In genomic region chr3:134611516-134612297, GRCm38 (mm10) we compare ENCODE assay signal across 25 mouse cellular contexts.
DNase-seq lines count a peak whose midpoint lies in the region; ATAC-seq and TF ChIP-seq lines count a peak whose summit lies in the region.
"Had no signal": no experiment of that assay in that cellular context is flagged by ENCODE, and none has a peak within 500 bp of the region (broad histone marks: within the 10 kb centered on the region; RNA-seq: fewer than 3 reads in every experiment).

No protein-coding gene starts in this region.

- dilution Hi-C loops in CH12.LX (cut with MboI; ENCODE audit: extremely low pct_ligation_motif_present, extremely low pct_unique_long_range_greater_than_20kb, low sequenced_read_pairs): no loop called here

- TF ChIP-seq POLR2A in CH12.LX (IDR thresholded peaks at IDR 0.05; ENCODE audit: low read depth, low read length): no peak

- peak; percentile 20; the same call in 1 of the 2 replicates for ATAC-seq in forebrain, postnatal 0 days
- no peak for ATAC-seq in forebrain, embryonic 16.5 days
- peak; percentile 70 for ATAC-seq in midbrain, embryonic 13.5 days
- ATAC-seq in midbrain, embryonic 16.5 days: no peak; the same call in 1 of the 2 replicates
- 0 out of 2 replicates have a peak, but pooled peaks have one; percentile 39 for ATAC-seq in midbrain, embryonic 15.5 days (replicated peaks)
- ATAC-seq: liver, postnatal 0 days had no signal

- no peak for TF ChIP-seq CTCF in forebrain, postnatal 0 days (IDR thresholded peaks at IDR 0.05; ENCODE audit: low read depth)
- no peak for TF ChIP-seq CTCF in CH12.LX (conservative IDR thresholded peaks at IDR 0.05 in 1 of 2, IDR thresholded peaks at IDR 0.05 in 1 of 2; ENCODE audit: low read depth in 2 of 2, low read length in 2 of 2)

- H3K9ac ChIP-seq in forebrain, postnatal 0 days: no peak overlapping the region
- H3K9ac ChIP-seq in forebrain, embryonic 16.5 days (replicated peaks; ENCODE audit: low read depth, low read length): no peak overlapping the region
- H3K9ac ChIP-seq in midbrain, embryonic 13.5 days (replicated peaks): no peak overlapping the region
- no peak overlapping the region for H3K9ac ChIP-seq in midbrain, embryonic 16.5 days (ENCODE audit: low read depth, low read length)
- H3K9ac ChIP-seq in CH12.LX (ENCODE audit: insufficient read depth, low read depth): no peak overlapping the region
- H3K9ac ChIP-seq in midbrain, embryonic 15.5 days: no peak overlapping the region
- H3K9ac ChIP-seq: embryonic facial prominence, embryonic 13.5 days; heart, embryonic 15.5 days; liver, postnatal 0 days had no signal

- H3K4me3 ChIP-seq in forebrain, postnatal 0 days (ENCODE audit: low read depth, low read length): no peak overlapping the region
- no peak overlapping the region for H3K4me3 ChIP-seq in forebrain, embryonic 16.5 days (replicated peaks; ENCODE audit: low read length)
- no peak overlapping the region for H3K4me3 ChIP-seq in midbrain, embryonic 13.5 days (replicated peaks)
- H3K4me3 ChIP-seq in midbrain, embryonic 16.5 days (ENCODE audit: low read depth, low read length): no peak overlapping the region
- no peak overlapping the region for H3K4me3 ChIP-seq in CH12.LX (replicated peaks in 1 of 3; ENCODE audit: low read depth in 2 of 3, low read length in 2 of 3, poor library complexity in 1 of 3)
- no peak overlapping the region for H3K4me3 ChIP-seq in midbrain, embryonic 15.5 days
- H3K4me3 ChIP-seq: embryonic facial prominence, embryonic 13.5 days; heart, embryonic 15.5 days; left cerebral cortex, adult 2 months; limb, embryonic 10.5 days; megakaryocyte, embryonic 14.5 days; myocyte had no signal

- WGBS in forebrain, postnatal 0 days: 60% methylated on average over 5 of the region's 5 CpGs
- 56% methylated on average over 5 of the region's 5 CpGs for WGBS in forebrain, embryonic 16.5 days
- WGBS in midbrain, embryonic 13.5 days: 48% methylated on average over 5 of the region's 5 CpGs
- 44% methylated on average over 5 of the region's 5 CpGs for WGBS in midbrain, embryonic 16.5 days
- 48% methylated on average over 5 of the region's 5 CpGs for WGBS in midbrain, embryonic 15.5 days

- TF ChIP-seq EP300 in CH12.LX (IDR thresholded peaks at IDR 0.05; ENCODE audit: low read length): no peak

- no peaks in the 10 kb centered on the region for H3K4me1 ChIP-seq in forebrain, postnatal 0 days (ENCODE audit: insufficient read depth)
- 0 out of 2 replicates have a peak, but pooled peaks cover 2% of the 10 kb centered on the region for H3K4me1 ChIP-seq in forebrain, embryonic 16.5 days (replicated peaks; ENCODE audit: control insufficient read depth, insufficient read depth, low read length)
- H3K4me1 ChIP-seq in midbrain, embryonic 13.5 days (replicated peaks): peaks cover 11% of the 10 kb centered on the region
- no peaks in the 10 kb centered on the region; the same call in 1 of the 2 replicates for H3K4me1 ChIP-seq in midbrain, embryonic 16.5 days (ENCODE audit: control insufficient read depth, insufficient read depth, low read length)
- 0 out of 4 replicates have a peak, but pooled peaks cover 0 to 3% of the 10 kb centered on the region in 2 experiments for H3K4me1 ChIP-seq in CH12.LX (ENCODE audit: control insufficient read depth in 1 of 2, insufficient read depth in 2 of 2)
- no peaks in the 10 kb centered on the region for H3K4me1 ChIP-seq in midbrain, embryonic 15.5 days
- H3K4me1 ChIP-seq: embryonic facial prominence, embryonic 13.5 days; heart, embryonic 15.5 days; limb, embryonic 10.5 days; megakaryocyte, embryonic 14.5 days had no signal

- no peaks in the 10 kb centered on the region for H3K36me3 ChIP-seq in forebrain, postnatal 0 days (ENCODE audit: insufficient read depth)
- H3K36me3 ChIP-seq in forebrain, embryonic 16.5 days (ENCODE audit: control insufficient read depth, insufficient read depth): no peaks in the 10 kb centered on the region
- no peaks in the 10 kb centered on the region for H3K36me3 ChIP-seq in midbrain, embryonic 13.5 days
- H3K36me3 ChIP-seq in midbrain, embryonic 16.5 days (ENCODE audit: control insufficient read depth, insufficient read depth, low read length): no peaks in the 10 kb centered on the region
- no peaks in the 10 kb centered on the region for H3K36me3 ChIP-seq in CH12.LX (replicated peaks in 1 of 2; ENCODE audit: control insufficient read depth in 1 of 2, insufficient read depth in 1 of 2, low read length in 1 of 2)
- H3K36me3 ChIP-seq in midbrain, embryonic 15.5 days (replicated peaks): no peaks in the 10 kb centered on the region
- H3K36me3 ChIP-seq: embryonic facial prominence, embryonic 13.5 days; heart, embryonic 15.5 days; limb, embryonic 10.5 days had no signal

- no peaks in the 10 kb centered on the region for H3K9me3 ChIP-seq in forebrain, postnatal 0 days (ENCODE audit: low read length)
- no peaks in the 10 kb centered on the region for H3K9me3 ChIP-seq in forebrain, embryonic 16.5 days (ENCODE audit: control insufficient read depth, low read length)
- H3K9me3 ChIP-seq in midbrain, embryonic 13.5 days: no peaks in the 10 kb centered on the region
- no peaks in the 10 kb centered on the region for H3K9me3 ChIP-seq in midbrain, embryonic 16.5 days (replicated peaks; ENCODE audit: control insufficient read depth, low read length, poor library complexity, severe bottlenecking)
- H3K9me3 ChIP-seq in CH12.LX (replicated peaks; ENCODE audit: low read length): no peaks in the 10 kb centered on the region
- H3K9me3 ChIP-seq in midbrain, embryonic 15.5 days: no peaks in the 10 kb centered on the region
- H3K9me3 ChIP-seq: embryonic facial prominence, embryonic 13.5 days; heart, embryonic 15.5 days; limb, embryonic 10.5 days had no signal

- H3K79me2 ChIP-seq in CH12.LX (replicated peaks; ENCODE audit: control insufficient read depth, extremely low read depth, insufficient read depth, poor library complexity, severe bottlenecking): no peaks in the 10 kb centered on the region

- H3K4me2 ChIP-seq in forebrain, postnatal 0 days (ENCODE audit: low read depth): no peak overlapping the region
- H3K4me2 ChIP-seq in forebrain, embryonic 16.5 days (ENCODE audit: low read length): no peak overlapping the region
- H3K4me2 ChIP-seq in midbrain, embryonic 13.5 days (replicated peaks): no peak overlapping the region
- H3K4me2 ChIP-seq in midbrain, embryonic 16.5 days (ENCODE audit: low read length): no peak overlapping the region
- peak overlapping the region; percentile 97 for H3K4me2 ChIP-seq in CH12.LX (ENCODE audit: insufficient read depth, low read depth, poor library complexity, severe bottlenecking)
- H3K4me2 ChIP-seq in midbrain, embryonic 15.5 days: no peak overlapping the region
- H3K4me2 ChIP-seq: embryonic facial prominence, embryonic 13.5 days; heart, embryonic 15.5 days had no signal

- in situ Hi-C loops in CH12.LX (cut with MboI; ENCODE audit: low pct_ligation_motif_present, low pct_unique_long_range_greater_than_20kb, low sequenced_read_pairs): no loop called here

- no peak for DNase-seq in forebrain, postnatal 0 days
- DNase-seq in CH12.LX (ENCODE audit: extremely low read depth): peak; percentile 25
- no peak for DNase-seq in lung, postnatal 25 days (ENCODE audit: low spot score)
- DNase-seq in layer of hippocampus, adult 9-10 months (ENCODE audit: low spot score): no peak
- DNase-seq: adrenal gland, adult 2 months; cerebellum, adult 9-11 months; gastrocnemius, postnatal 36 days; heart, postnatal 4 days; kidney, adult 9 months; kidney, postnatal 36 days; layer of hippocampus, adult 9-11 months; liver, postnatal 0 days; lung, postnatal 10 days; right cerebral cortex, postnatal 4 days; thymus, postnatal 4 days had no signal

- no peaks in the 10 kb centered on the region for H3K27me3 ChIP-seq in forebrain, postnatal 0 days (ENCODE audit: insufficient read depth, low read length)
- no peaks in the 10 kb centered on the region for H3K27me3 ChIP-seq in forebrain, embryonic 16.5 days (replicated peaks; ENCODE audit: control insufficient read depth, insufficient read depth, low read length)
- H3K27me3 ChIP-seq in midbrain, embryonic 13.5 days: no peaks in the 10 kb centered on the region
- H3K27me3 ChIP-seq in midbrain, embryonic 16.5 days (ENCODE audit: control insufficient read depth, insufficient read depth, low read depth, low read length): no peaks in the 10 kb centered on the region
- H3K27me3 ChIP-seq in CH12.LX (replicated peaks): no peaks in the 10 kb centered on the region
- no peaks in the 10 kb centered on the region for H3K27me3 ChIP-seq in midbrain, embryonic 15.5 days (replicated peaks)
- H3K27me3 ChIP-seq: embryonic facial prominence, embryonic 13.5 days; heart, embryonic 15.5 days; megakaryocyte, embryonic 14.5 days had no signal

- no peak overlapping the region for H3K27ac ChIP-seq in forebrain, postnatal 0 days (ENCODE audit: low read depth, low read length)
- H3K27ac ChIP-seq in forebrain, embryonic 16.5 days (ENCODE audit: low read length): no peak overlapping the region
- no peak overlapping the region; the same call in 1 of the 2 replicates for H3K27ac ChIP-seq in midbrain, embryonic 13.5 days
- no peak overlapping the region for H3K27ac ChIP-seq in midbrain, embryonic 16.5 days (ENCODE audit: low read length)
- no peak overlapping the region for H3K27ac ChIP-seq in CH12.LX (ENCODE audit: insufficient read depth, low read depth)
- H3K27ac ChIP-seq in midbrain, embryonic 15.5 days: no peak overlapping the region
- H3K27ac ChIP-seq: embryonic facial prominence, embryonic 13.5 days; heart, embryonic 15.5 days; left cerebral cortex, adult 2 months; limb, embryonic 10.5 days had no signal

- no peak for TF ChIP-seq RAD21 in CH12.LX (IDR thresholded peaks at IDR 0.05; ENCODE audit: low read depth, low read length)

TF ChIP-seq in CH12.LX, 34 proteins besides CTCF, POLR2A, EP300 and RAD21:
- TF ChIP-seq MAZ (IDR thresholded peaks at IDR 0.05; ENCODE audit: low read depth, low read length) (no peak), HCFC1 (IDR thresholded peaks at IDR 0.05; ENCODE audit: low read depth, low read length) (0 out of 2 replicates have a peak, but pooled peaks have one; percentile 30), MXI1 (IDR thresholded peaks at IDR 0.05; ENCODE audit: low read depth, low read length) (0 out of 2 replicates have a peak, but pooled peaks have one; percentile 22), IRF4 (IDR thresholded peaks at IDR 0.05; ENCODE audit: low read depth, low read length) (peak; percentile 16; the same call in 1 of the 2 replicates), SIN3A (IDR thresholded peaks at IDR 0.05; ENCODE audit: low read length) (peak; percentile 38; the same call in 1 of the 2 replicates)

Comparison
In these comparisons a context has a peak if more than half of its experiments do, and no peak if none do; other contexts are left out.
1. ATAC-seq: peak in forebrain, postnatal 0 days (single experiment), midbrain, embryonic 13.5 days (single experiment) and midbrain, embryonic 15.5 days (single experiment); none in forebrain, embryonic 16.5 days (single experiment) and midbrain, embryonic 16.5 days (single experiment).